ENCODE assay signal across 8 mouse cellular contexts in genomic region chr10:5079945-5080468, GRCm38 (mm10). TPM values are rescaled to one million over a fixed set of nuclear protein-coding genes. Genes with fewer than 3 reads are reported as not detected.
DNase-seq lines count a peak whose midpoint lies in the region; ATAC-seq and TF ChIP-seq lines count a peak whose summit lies in the region.

No protein-coding gene starts in this region.

- no peak overlapping the region for H3K4me2 ChIP-seq in embryonic facial prominence, embryonic 14.5 days (ENCODE audit: low read depth, low read length)
- H3K4me2 ChIP-seq in neural tube, embryonic 14.5 days (ENCODE audit: low read depth, low read length) = no peak overlapping the region
- H3K4me2 ChIP-seq in neural tube, embryonic 15.5 days = no peak overlapping the region

- peaks cover 9% of the 10 kb centered on the region; the same call in 1 of the 2 replicates for H3K36me3 ChIP-seq in embryonic facial prominence, embryonic 14.5 days (ENCODE audit: control insufficient read depth, insufficient read depth, low read length)
- no peaks in the 10 kb centered on the region for H3K36me3 ChIP-seq in embryonic facial prominence, embryonic 10.5 days (replicated peaks)
- no peaks in the 10 kb centered on the region for H3K36me3 ChIP-seq in neural tube, embryonic 14.5 days (ENCODE audit: control insufficient read depth, insufficient read depth, low read length)
- peaks cover 3% of the 10 kb centered on the region; the same call in 1 of the 2 replicates for H3K36me3 ChIP-seq in neural tube, embryonic 15.5 days

- H3K9me3 ChIP-seq in embryonic facial prominence, embryonic 14.5 days (ENCODE audit: control insufficient read depth, low read length) = no peaks in the 10 kb centered on the region
- no peaks in the 10 kb centered on the region for H3K9me3 ChIP-seq in embryonic facial prominence, embryonic 10.5 days
- H3K9me3 ChIP-seq in neural tube, embryonic 14.5 days (ENCODE audit: control insufficient read depth, low read length) = no peaks in the 10 kb centered on the region
- no peaks in the 10 kb centered on the region for H3K9me3 ChIP-seq in neural tube, embryonic 15.5 days (replicated peaks)

- 60% methylated on average over 9 of the region's 9 CpGs for WGBS in embryonic facial prominence, embryonic 14.5 days
- WGBS in embryonic facial prominence, embryonic 10.5 days = 86% methylated on average over 9 of the region's 9 CpGs
- WGBS in neural tube, embryonic 14.5 days = 74% methylated on average over 9 of the region's 9 CpGs
- WGBS in neural tube, embryonic 15.5 days = 64% methylated on average over 9 of the region's 9 CpGs

- no peak overlapping the region for H3K9ac ChIP-seq in embryonic facial prominence, embryonic 14.5 days (ENCODE audit: low read depth, low read length)
- H3K9ac ChIP-seq in neural tube, embryonic 14.5 days (replicated peaks; ENCODE audit: low read depth, low read length) = no peak overlapping the region
- no peak overlapping the region for H3K9ac ChIP-seq in neural tube, embryonic 15.5 days (replicated peaks)

- peak; percentile 30; the same call in 1 of the 2 replicates for ATAC-seq in embryonic facial prominence, embryonic 14.5 days (ENCODE audit: low read depth)
- peak; percentile 51; the same call in 1 of the 2 replicates for ATAC-seq in neural tube, embryonic 14.5 days (ENCODE audit: low read depth)
- ATAC-seq in neural tube, embryonic 15.5 days (ENCODE audit: low FRiP score) = no peak

- no peaks in the 10 kb centered on the region for H3K4me1 ChIP-seq in embryonic facial prominence, embryonic 14.5 days (ENCODE audit: control insufficient read depth, insufficient read depth, low read length)
- H3K4me1 ChIP-seq in embryonic facial prominence, embryonic 10.5 days = no peaks in the 10 kb centered on the region
- H3K4me1 ChIP-seq in neural tube, embryonic 14.5 days (ENCODE audit: control insufficient read depth, insufficient read depth, low read length) = no peaks in the 10 kb centered on the region; the same call in 1 of the 2 replicates
- H3K4me1 ChIP-seq in neural tube, embryonic 15.5 days = peaks cover 5% of the 10 kb centered on the region

- intact Hi-C loops in gastrocnemius, adult 2 months (cut with DNase I) = no loop called here

- H3K27ac ChIP-seq in embryonic facial prominence, embryonic 14.5 days (replicated peaks; ENCODE audit: low read depth, low read length) = no peak overlapping the region
- H3K27ac ChIP-seq in embryonic facial prominence, embryonic 10.5 days (replicated peaks) = no peak overlapping the region
- no peak overlapping the region for H3K27ac ChIP-seq in neural tube, embryonic 14.5 days (ENCODE audit: low read depth, low read length)
- peak overlapping the region; percentile 25 for H3K27ac ChIP-seq in gastrocnemius, adult 2 months
- H3K27ac ChIP-seq in neural tube, embryonic 15.5 days (replicated peaks) = 0 out of 2 replicates have a peak overlapping the region, but pooled peaks have one; percentile 9

- no peak overlapping the region for H3K4me3 ChIP-seq in embryonic facial prominence, embryonic 14.5 days (ENCODE audit: low read depth, low read length)
- H3K4me3 ChIP-seq in embryonic facial prominence, embryonic 10.5 days = no peak overlapping the region
- H3K4me3 ChIP-seq in neural tube, embryonic 14.5 days (ENCODE audit: low read depth, low read length) = no peak overlapping the region
- no peak overlapping the region for H3K4me3 ChIP-seq in gastrocnemius, adult 2 months
- H3K4me3 ChIP-seq in neural tube, embryonic 15.5 days (replicated peaks) = no peak overlapping the region

- H3K27me3 ChIP-seq in embryonic facial prominence, embryonic 14.5 days (replicated peaks; ENCODE audit: control insufficient read depth, insufficient read depth, low read length) = no peaks in the 10 kb centered on the region
- H3K27me3 ChIP-seq in embryonic facial prominence, embryonic 10.5 days (replicated peaks; ENCODE audit: low read depth, poor library complexity, severe bottlenecking) = no peaks in the 10 kb centered on the region
- H3K27me3 ChIP-seq in neural tube, embryonic 14.5 days (ENCODE audit: control insufficient read depth, insufficient read depth, low read length) = no peaks in the 10 kb centered on the region
- no peaks in the 10 kb centered on the region for H3K27me3 ChIP-seq in neural tube, embryonic 15.5 days (replicated peaks)

- DNase-seq in embryonic facial prominence, embryonic 14.5 days (ENCODE audit: low spot score) = peak; percentile 79
- DNase-seq in embryonic facial prominence, embryonic 10.5 days (ENCODE audit: low spot score) = no peak
- no peak for DNase-seq in neural tube, embryonic 10.5 days (ENCODE audit: extremely low spot score, low spot score)
- peak; percentile 70 for DNase-seq in gastrocnemius, adult 2 months
- DNase-seq in kidney, adult 8-10 months = peak; percentile 50 to 57
- DNase-seq in spleen, adult 12 weeks (ENCODE audit: low spot score) = no peak

- TF ChIP-seq CTCF in gastrocnemius, adult 2 months (IDR thresholded peaks at IDR 0.05) = no peak

RNA-seq across cellular contexts. Expression of gene Gm10097, which starts 11.0 kb away (rescaled TPM):
- 0.19 and 0.24 TPM in 2 replicates for polyA plus RNA-seq in embryonic facial prominence, embryonic 14.5 days (2014; fragmentation: Nextera tagmentation; extraction: Ambion mirVana)
- 0.05 TPM in 1 of 2 replicates, not detected in the other for polyA plus RNA-seq in embryonic facial prominence, embryonic 10.5 days (2016; fragmentation: Nextera tagmentation; extraction: Ambion mirVana)
- polyA plus RNA-seq in neural tube, embryonic 14.5 days (2014; fragmentation: Nextera tagmentation; extraction: Ambion mirVana) = 0.12 and 0.16 TPM in 2 replicates
- total RNA-seq in gastrocnemius, adult 2 months (2021) = under 1 TPM; 0.23 to 0.36 TPM
- polyA plus RNA-seq in neural tube, embryonic 15.5 days (2015; fragmentation: Nextera tagmentation; extraction: Ambion mirVana) = 0.10 and 0.14 TPM in 2 replicates

Comparison
In these comparisons a context has a peak if more than half of its experiments do, and no peak if none do; other contexts are left out.
1. DNase-seq: peak in embryonic facial prominence, embryonic 14.5 days (single experiment), gastrocnemius, adult 2 months (single experiment) and kidney, adult 8-10 months (2 of 2); none in embryonic facial prominence, embryonic 10.5 days (single experiment), neural tube, embryonic 10.5 days (single experiment) and spleen, adult 12 weeks (single experiment).
2. H3K27ac ChIP-seq: peak in gastrocnemius, adult 2 months (single experiment) and neural tube, embryonic 15.5 days (single experiment); none in embryonic facial prominence, embryonic 14.5 days (single experiment), embryonic facial prominence, embryonic 10.5 days (single experiment) and neural tube, embryonic 14.5 days (single experiment).